Mouse (Mus musculus): ENCODE results near the gene Fam107a. TPM values are rescaled to one million over a fixed set of nuclear protein-coding genes. Genes with fewer than 3 reads are reported as not detected.

Fam107a gene
- polyA plus RNA-seq, 1 experiment = 8.5 TPM

DNA sequence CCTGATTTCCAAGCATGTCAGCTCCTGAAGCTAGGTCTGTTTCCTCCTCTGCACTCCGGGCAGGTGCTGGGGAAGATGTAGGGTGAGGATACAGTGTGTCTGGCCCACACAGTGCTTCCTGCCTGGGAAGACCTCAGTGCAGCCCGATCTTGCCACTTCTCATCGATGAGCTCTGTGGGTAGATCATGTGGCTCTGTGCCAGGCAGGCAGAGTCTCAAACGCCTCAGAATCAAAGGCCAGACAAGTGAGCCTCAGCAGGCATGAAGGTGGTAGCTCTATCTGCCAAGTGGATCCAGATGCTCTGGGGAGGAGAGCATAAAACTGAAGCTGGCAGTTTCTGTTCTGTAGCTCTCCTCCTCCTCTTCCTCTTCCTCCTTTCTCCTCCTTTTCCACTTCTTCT lies 22.4 kb upstream of the Fam107a start:
- DNase-seq = no peak
- Histone ChIP-seq H3K4me3 (replicated peaks; ENCODE audit: extremely low read depth, low read depth, low read length) (no peak overlapping the region), H3K4me1 (ENCODE audit: control insufficient read depth, insufficient read depth, low read length) (no peaks in the 10 kb centered on the region)
- 56% methylated on average over 4 of the region's 4 CpGs for WGBS
- TF ChIP-seq CTCF (IDR thresholded peaks at IDR 0.05; ENCODE audit: insufficient read depth, low read length) (no peak), POLR2A (IDR thresholded peaks at IDR 0.05; ENCODE audit: borderline replicate concordance, extremely low read depth, low read depth, low read length) (no peak)

DNA sequence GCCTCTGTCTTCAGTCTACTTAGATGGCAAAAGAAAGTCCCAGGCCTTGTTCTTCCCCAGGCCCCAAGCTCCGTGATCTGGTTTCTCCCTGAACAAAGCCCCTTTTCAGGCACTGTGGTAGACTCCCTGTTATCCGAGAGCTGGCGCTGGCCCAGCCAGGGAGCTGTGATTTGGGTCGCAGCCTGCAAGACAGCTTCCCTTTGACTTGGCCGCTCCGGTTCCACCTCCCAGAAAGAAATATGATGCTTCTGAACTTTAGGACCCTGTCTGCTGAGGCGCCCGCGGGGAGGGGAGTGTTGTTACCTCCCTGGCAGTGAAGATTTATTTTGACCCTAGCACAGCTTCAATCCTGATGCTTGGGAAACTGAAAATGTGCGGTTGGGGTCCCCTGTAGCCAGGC lies 18.1 kb upstream of the Fam107a start:
- Histone ChIP-seq H3K4me3 (replicated peaks; ENCODE audit: extremely low read depth, low read depth, low read length) (no peak overlapping the region), H3K4me1 (ENCODE audit: control insufficient read depth, insufficient read depth, low read length) (no peaks in the 10 kb centered on the region)
- WGBS = 51% methylated on average over 10 of the region's 10 CpGs
- TF ChIP-seq CTCF (IDR thresholded peaks at IDR 0.05; ENCODE audit: insufficient read depth, low read length) (no peak), POLR2A (IDR thresholded peaks at IDR 0.05; ENCODE audit: borderline replicate concordance, extremely low read depth, low read depth, low read length) (no peak)
- DNase-seq = no peak

DNA sequence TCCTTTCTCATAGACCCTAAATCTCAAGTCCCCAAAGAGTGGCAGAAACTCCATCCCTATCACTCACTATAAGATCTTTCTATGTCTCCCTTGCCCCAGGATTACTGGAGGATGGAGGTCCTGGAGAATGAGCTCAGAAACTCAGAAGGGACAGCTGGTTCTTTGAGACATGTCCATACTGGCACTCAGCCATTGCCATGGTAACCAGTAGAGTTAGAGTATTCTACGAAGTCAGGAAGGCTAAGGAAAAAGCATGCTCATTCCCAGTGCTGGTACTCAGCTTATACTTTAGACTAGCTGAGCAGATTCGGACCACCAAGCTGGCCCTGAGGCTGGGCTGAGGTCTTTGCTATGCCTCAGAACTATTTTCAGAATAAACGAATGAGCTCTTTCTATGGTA lies 16.7 kb upstream of the Fam107a start:
- Histone ChIP-seq H3K4me1 (ENCODE audit: control insufficient read depth, insufficient read depth, low read length) (0 out of 2 replicates have a peak, but pooled peaks cover 2% of the 10 kb centered on the region), H3K4me3 (replicated peaks; ENCODE audit: extremely low read depth, low read depth, low read length) (no peak overlapping the region)
- 78% methylated on average over 3 of the region's 3 CpGs for WGBS
- no peak for DNase-seq
- TF ChIP-seq CTCF (IDR thresholded peaks at IDR 0.05; ENCODE audit: insufficient read depth, low read length) (no peak), POLR2A (IDR thresholded peaks at IDR 0.05; ENCODE audit: borderline replicate concordance, extremely low read depth, low read depth, low read length) (no peak)

DNA sequence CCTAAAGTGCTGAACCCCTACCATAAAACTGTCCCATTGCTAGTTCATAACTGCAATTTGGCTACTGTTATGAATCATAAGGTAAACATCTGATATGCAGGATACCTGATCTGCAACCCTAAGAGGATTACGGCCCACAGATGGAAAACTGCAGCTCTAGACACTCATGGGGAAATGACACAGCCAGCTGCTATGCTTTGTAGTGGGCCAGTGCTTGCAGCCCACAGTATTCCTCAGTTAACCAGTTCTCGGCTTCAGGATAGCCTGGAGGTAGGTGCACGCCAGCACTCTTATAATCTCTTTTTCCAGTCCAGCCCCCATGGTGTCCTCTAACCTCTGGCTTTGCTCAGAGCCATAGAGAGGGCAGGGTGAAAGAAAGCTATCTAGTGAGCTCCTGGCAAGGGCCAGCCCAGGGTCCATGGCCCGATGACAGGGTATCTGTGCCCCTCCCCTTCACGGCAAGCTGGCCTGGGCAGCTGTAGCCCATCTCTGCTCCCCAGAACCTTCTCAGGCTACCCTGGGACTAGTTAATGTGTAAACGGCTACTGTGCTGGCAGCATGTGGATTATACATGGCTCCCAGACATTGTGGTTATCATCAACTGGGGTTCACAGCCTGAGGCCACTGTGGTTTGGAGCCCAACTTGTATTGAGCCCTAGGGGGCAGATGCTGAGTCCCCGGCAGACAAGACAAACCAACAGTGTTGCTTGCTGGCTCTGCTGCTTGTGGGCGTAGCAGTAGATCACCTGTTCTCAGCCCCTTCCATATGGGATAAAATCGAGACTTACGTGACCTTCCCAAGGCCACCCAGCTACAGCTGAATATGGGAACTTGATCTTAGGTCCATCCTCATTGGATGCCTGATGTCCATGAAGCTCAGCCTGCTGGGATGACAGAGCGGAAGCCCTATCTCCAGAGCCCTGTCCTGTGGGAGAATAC lies 14.8 kb upstream of the Fam107a start:
- 0 out of 2 replicates have a peak, but pooled peaks cover 2% of the 10 kb centered on the region for H3K4me1 ChIP-seq (ENCODE audit: control insufficient read depth, insufficient read depth, low read length)
- no peak for TF ChIP-seq POLR2A (IDR thresholded peaks at IDR 0.05; ENCODE audit: borderline replicate concordance, extremely low read depth, low read depth, low read length)
- DNase-seq = no peak
- WGBS = 86% methylated on average over 11 of the region's 11 CpGs
- H3K4me3 ChIP-seq (replicated peaks; ENCODE audit: extremely low read depth, low read depth, low read length) = no peak overlapping the region

DNA sequence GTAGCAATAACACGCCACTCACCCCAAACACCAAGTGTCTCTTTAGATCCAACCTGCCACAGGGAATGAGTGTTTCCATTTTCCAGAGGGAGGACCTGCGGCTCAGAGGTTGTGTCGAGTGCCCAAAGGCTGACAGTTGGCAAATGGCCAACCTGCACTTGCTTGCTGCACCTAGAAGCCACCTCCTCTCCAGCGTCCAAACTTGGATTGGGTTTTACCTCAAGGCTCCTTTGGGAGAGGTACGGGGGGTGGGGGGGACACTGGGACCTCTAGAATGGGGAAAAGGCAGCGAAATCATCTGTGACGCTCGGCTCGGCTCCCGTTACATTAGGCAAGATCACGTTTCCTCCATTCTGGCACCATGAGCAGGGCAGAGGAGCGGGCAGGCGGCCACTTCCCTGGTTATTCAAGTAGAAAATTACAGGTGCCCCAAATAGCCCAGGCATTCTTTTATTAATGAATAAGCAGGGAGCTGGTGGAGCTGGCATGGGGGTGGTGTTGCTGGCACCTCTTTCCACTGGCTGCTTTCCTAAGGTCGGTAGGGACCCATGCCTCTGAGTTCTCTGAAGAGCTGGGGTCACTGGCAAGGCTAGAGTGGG lies 13.6 kb upstream of the Fam107a start:
- 67% methylated on average over 14 of the region's 14 CpGs for WGBS
- no peak for DNase-seq
- TF ChIP-seq POLR2A (IDR thresholded peaks at IDR 0.05; ENCODE audit: borderline replicate concordance, extremely low read depth, low read depth, low read length) = no peak
- TF ChIP-seq CTCF (IDR thresholded peaks at IDR 0.05; ENCODE audit: insufficient read depth, low read length) = no peak
- Histone ChIP-seq H3K4me3 (replicated peaks; ENCODE audit: extremely low read depth, low read depth, low read length) (no peak overlapping the region), H3K4me1 (ENCODE audit: control insufficient read depth, insufficient read depth, low read length) (0 out of 2 replicates have a peak, but pooled peaks cover 2% of the 10 kb centered on the region)

DNA sequence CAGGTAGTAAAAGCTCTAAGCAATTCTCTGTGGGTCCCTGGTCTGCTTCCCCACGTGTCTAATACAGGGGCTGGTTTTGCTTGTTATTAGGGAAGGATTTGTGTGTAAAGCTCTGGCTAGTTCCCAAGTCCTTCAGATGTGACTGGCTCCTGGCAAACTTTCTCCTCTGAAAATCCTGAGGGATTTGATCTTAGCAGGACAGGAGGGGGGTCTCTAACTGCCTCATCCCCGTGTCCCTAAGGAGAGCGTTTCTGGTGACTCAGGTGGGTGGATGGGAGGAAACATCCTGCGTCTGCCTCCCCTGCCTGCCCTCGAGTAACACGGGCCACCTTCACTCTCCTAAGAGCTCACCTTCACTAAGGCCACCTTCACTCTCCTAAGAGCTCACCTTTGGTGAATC lies 12.6 kb upstream of the Fam107a start:
- no peak for DNase-seq
- no peak for TF ChIP-seq CTCF (IDR thresholded peaks at IDR 0.05; ENCODE audit: insufficient read depth, low read length)
- no peak for TF ChIP-seq POLR2A (IDR thresholded peaks at IDR 0.05; ENCODE audit: borderline replicate concordance, extremely low read depth, low read depth, low read length)
- 0 out of 2 replicates have a peak, but pooled peaks cover 2% of the 10 kb centered on the region for H3K4me1 ChIP-seq (ENCODE audit: control insufficient read depth, insufficient read depth, low read length)
- WGBS = 48% methylated on average over 6 of the region's 6 CpGs
- no peak overlapping the region for H3K4me3 ChIP-seq (replicated peaks; ENCODE audit: extremely low read depth, low read depth, low read length)

DNA sequence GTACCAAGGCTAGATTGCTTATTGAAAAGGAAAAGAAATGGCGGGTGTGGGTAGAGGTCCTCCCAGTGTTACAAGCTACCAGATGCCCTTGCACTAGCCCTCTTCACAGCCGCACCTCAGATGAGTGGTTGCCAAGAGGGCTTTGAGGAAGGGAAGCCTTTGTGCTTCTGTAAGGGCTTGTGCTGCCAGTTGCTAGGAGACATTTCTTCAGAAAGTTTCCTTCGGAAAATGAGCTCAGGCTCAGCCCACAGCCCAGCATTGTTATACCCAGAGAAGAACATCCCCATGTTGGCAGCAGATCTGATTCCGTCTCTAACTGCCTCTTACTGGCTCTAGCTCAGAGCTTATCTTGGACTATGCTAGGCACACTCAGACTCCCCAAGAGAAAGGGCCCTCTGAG lies 11.7 kb upstream of the Fam107a start:
- 0 out of 2 replicates have a peak, but pooled peaks cover 2% of the 10 kb centered on the region for H3K4me1 ChIP-seq (ENCODE audit: control insufficient read depth, insufficient read depth, low read length)
- no peak overlapping the region for H3K4me3 ChIP-seq (replicated peaks; ENCODE audit: extremely low read depth, low read depth, low read length)
- WGBS = 40% methylated on average over 4 of the region's 4 CpGs
- TF ChIP-seq POLR2A (IDR thresholded peaks at IDR 0.05; ENCODE audit: borderline replicate concordance, extremely low read depth, low read depth, low read length) (no peak), CTCF (IDR thresholded peaks at IDR 0.05; ENCODE audit: insufficient read depth, low read length) (no peak)
- DNase-seq = no peak

DNA sequence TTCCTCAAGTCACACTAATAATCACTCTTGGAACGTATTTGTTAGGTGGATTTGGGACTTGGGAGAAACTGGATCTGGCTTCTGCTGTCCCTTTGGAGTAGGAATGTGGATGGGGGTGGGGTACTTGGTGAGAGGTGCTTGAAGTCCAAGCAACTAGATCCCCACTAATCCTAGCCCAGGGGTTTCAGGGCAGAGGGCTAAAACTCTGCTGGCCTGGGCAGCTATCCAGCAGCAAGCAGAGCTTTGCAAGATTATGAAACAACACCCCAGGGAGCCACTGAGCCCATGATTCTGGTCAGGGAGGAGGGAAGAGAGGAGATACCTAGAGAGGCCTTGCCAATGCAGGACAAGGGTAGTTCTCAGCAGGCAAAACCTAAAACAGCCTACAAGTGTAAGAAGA lies 9.5 kb upstream of the Fam107a start:
- WGBS = 80% methylated on average over 1 of the region's 1 CpGs
- DNase-seq = no peak
- Histone ChIP-seq H3K4me3 (replicated peaks; ENCODE audit: extremely low read depth, low read depth, low read length) (no peak overlapping the region), H3K4me1 (ENCODE audit: control insufficient read depth, insufficient read depth, low read length) (0 out of 2 replicates have a peak, but pooled peaks cover 2% of the 10 kb centered on the region)
- TF ChIP-seq POLR2A (IDR thresholded peaks at IDR 0.05; ENCODE audit: borderline replicate concordance, extremely low read depth, low read depth, low read length) = no peak
- no peak for TF ChIP-seq CTCF (IDR thresholded peaks at IDR 0.05; ENCODE audit: insufficient read depth, low read length)

DNA sequence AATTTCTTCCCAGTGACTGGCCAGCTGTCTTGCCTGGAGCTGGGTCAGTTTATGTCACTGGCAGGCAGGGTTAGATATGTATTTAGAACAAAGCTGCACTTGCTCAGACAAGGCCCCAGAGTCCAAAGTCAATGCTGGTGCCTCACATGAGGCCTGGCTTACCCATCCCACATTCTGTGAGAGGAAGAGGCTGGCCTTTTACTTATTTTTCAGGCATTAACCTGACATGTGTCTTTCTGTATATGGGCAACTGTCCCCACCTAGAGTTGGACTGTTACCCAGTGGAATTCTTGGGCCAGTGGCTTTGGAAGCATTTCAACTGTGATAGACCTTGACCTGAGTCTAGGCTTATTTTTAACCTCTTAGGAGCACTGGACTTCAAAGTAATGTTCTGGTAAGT lies 9.1 kb upstream of the Fam107a start:
- Histone ChIP-seq H3K4me3 (replicated peaks; ENCODE audit: extremely low read depth, low read depth, low read length) (no peak overlapping the region), H3K4me1 (ENCODE audit: control insufficient read depth, insufficient read depth, low read length) (0 out of 2 replicates have a peak, but pooled peaks cover 2% of the 10 kb centered on the region)
- DNase-seq = no peak
- no peak for TF ChIP-seq POLR2A (IDR thresholded peaks at IDR 0.05; ENCODE audit: borderline replicate concordance, extremely low read depth, low read depth, low read length)
- no peak for TF ChIP-seq CTCF (IDR thresholded peaks at IDR 0.05; ENCODE audit: insufficient read depth, low read length)
